Mouse (Mus musculus): ENCODE data around the gene Igfals. TPM values are rescaled to one million over a fixed set of nuclear protein-coding genes. Genes with fewer than 3 reads are reported as not detected.

Igfals gene
- polyA plus RNA-seq, 1 experiment from 2014 or later = 4.8 TPM

- no peak overlapping the region for H3K27ac ChIP-seq (ENCODE audit: low read length)
- DNase-seq (ENCODE audit: low spot score) (no peak), ATAC-seq (no peak)
- peaks cover 16% of the 10 kb centered on the region for H3K36me3 ChIP-seq (ENCODE audit: insufficient read depth, low read length)
- peaks cover 20% of the 10 kb centered on the region for H3K4me1 ChIP-seq (ENCODE audit: insufficient read depth, low read depth, low read length)
- H3K9ac ChIP-seq (replicated peaks; ENCODE audit: low read depth) = no peak overlapping the region
- no peak for TF ChIP-seq EP300 (IDR thresholded peaks at IDR 0.05)
- TF ChIP-seq CTCF (IDR thresholded peaks at IDR 0.05) = no peak
- no peaks in the 10 kb centered on the region for H3K9me3 ChIP-seq (ENCODE audit: low read length)
- no peak overlapping the region for H3K4me3 ChIP-seq (ENCODE audit: low read depth, low read length)
- no peaks in the 10 kb centered on the region for H3K27me3 ChIP-seq (replicated peaks; ENCODE audit: insufficient read depth, low read length)
- no peak overlapping the region for H3K4me2 ChIP-seq (replicated peaks; ENCODE audit: low read depth, low read length)
- 94% methylated on average over 3 of the region's 3 CpGs for WGBS
Observed at GRCm38 (mm10) chr17:24888862-24889261, 23.1 kb downstream of the Igfals start.

GRCm38 (mm10) chr17:24890151-24891092 lies 24.6 kb downstream of the Igfals start:
- Histone ChIP-seq H3K4me2 (replicated peaks; ENCODE audit: low read depth, low read length) (no peak overlapping the region), H3K27me3 (replicated peaks; ENCODE audit: insufficient read depth, low read length) (no peaks in the 10 kb centered on the region), H3K9me3 (ENCODE audit: low read length) (no peaks in the 10 kb centered on the region), H3K27ac (ENCODE audit: low read length) (no peak overlapping the region), H3K4me3 (ENCODE audit: low read depth, low read length) (no peak overlapping the region), H3K9ac (replicated peaks; ENCODE audit: low read depth) (no peak overlapping the region), H3K4me1 (ENCODE audit: insufficient read depth, low read depth, low read length) (peaks cover 21% of the 10 kb centered on the region), H3K36me3 (ENCODE audit: insufficient read depth, low read length) (peaks cover 15% of the 10 kb centered on the region)
- TF ChIP-seq CTCF (IDR thresholded peaks at IDR 0.05) (no peak), EP300 (IDR thresholded peaks at IDR 0.05) (no peak)
- 83% methylated on average over 19 of the region's 19 CpGs for WGBS
- DNase-seq (ENCODE audit: low spot score) = no peak
- ATAC-seq = no peak

DNA sequence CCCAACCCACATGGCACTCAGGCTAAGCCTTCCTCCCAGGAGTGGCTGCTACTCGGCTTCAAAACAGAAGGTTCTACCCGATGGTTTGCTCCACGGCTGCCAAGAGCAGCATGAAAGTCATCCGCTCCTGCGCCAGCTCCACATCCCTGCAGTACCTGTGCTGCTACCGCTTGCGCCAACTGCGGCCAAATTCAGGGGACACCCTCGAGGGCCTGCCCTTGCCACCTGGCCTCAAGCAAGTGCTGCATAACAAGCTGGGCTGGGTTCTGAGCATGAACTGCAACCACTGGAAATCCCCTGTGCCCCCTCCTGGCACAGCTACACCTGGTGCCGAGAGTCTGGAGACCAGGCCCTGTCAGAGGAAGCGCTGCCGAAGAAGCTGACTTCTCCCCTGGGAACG lies 25.5 kb downstream of the Igfals start:
- 81% methylated on average over 12 of the region's 13 CpGs for WGBS
- Histone ChIP-seq H3K9ac (replicated peaks; ENCODE audit: low read depth) (no peak overlapping the region), H3K4me2 (replicated peaks; ENCODE audit: low read depth, low read length) (no peak overlapping the region), H3K9me3 (ENCODE audit: low read length) (no peaks in the 10 kb centered on the region), H3K27ac (ENCODE audit: low read length) (no peak overlapping the region), H3K4me1 (ENCODE audit: insufficient read depth, low read depth, low read length) (peaks cover 16% of the 10 kb centered on the region), H3K36me3 (ENCODE audit: insufficient read depth, low read length) (peaks cover 15% of the 10 kb centered on the region), H3K4me3 (ENCODE audit: low read depth, low read length) (no peak overlapping the region), H3K27me3 (replicated peaks; ENCODE audit: insufficient read depth, low read length) (no peaks in the 10 kb centered on the region)
- TF ChIP-seq CTCF (IDR thresholded peaks at IDR 0.05) = no peak
- no peak for TF ChIP-seq EP300 (IDR thresholded peaks at IDR 0.05)
- ATAC-seq = no peak
- DNase-seq (ENCODE audit: low spot score) = no peak

DNA sequence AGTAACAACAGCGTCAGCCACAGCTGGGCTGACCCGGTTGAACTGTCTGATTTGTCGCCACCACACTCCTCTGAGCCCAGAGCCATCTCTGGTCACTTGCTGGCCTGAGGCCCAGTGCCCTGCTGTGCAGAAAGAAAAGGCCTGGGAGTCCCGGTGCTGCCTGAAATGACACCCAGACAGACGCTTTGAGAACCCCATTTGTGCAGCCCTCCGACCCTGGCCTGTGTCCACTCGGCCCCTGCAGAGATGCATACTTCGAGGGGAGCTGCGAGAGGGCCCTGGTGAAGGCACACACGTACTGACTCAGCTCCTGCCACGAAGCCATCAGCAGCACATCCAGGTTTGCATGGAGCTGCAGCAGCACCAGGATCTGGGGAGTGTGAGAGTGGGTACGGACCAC lies 27.0 kb downstream of the Igfals start:
- Histone ChIP-seq H3K4me2 (replicated peaks; ENCODE audit: low read depth, low read length) (no peak overlapping the region), H3K27me3 (replicated peaks; ENCODE audit: insufficient read depth, low read length) (no peaks in the 10 kb centered on the region), H3K36me3 (ENCODE audit: insufficient read depth, low read length) (peaks cover 15% of the 10 kb centered on the region), H3K4me3 (ENCODE audit: low read depth, low read length) (no peak overlapping the region), H3K9me3 (ENCODE audit: low read length) (no peaks in the 10 kb centered on the region), H3K27ac (ENCODE audit: low read length) (no peak overlapping the region), H3K4me1 (ENCODE audit: insufficient read depth, low read depth, low read length) (peaks cover 9% of the 10 kb centered on the region), H3K9ac (replicated peaks; ENCODE audit: low read depth) (no peak overlapping the region)
- TF ChIP-seq CTCF (IDR thresholded peaks at IDR 0.05) = no peak
- TF ChIP-seq EP300 (IDR thresholded peaks at IDR 0.05) = no peak
- 91% methylated on average over 12 of the region's 12 CpGs for WGBS
- no peak for DNase-seq (ENCODE audit: low spot score)
- no peak for ATAC-seq

- Histone ChIP-seq H3K27ac (ENCODE audit: low read length) (no peak overlapping the region), H3K9ac (replicated peaks; ENCODE audit: low read depth) (no peak overlapping the region), H3K27me3 (replicated peaks; ENCODE audit: insufficient read depth, low read length) (no peaks in the 10 kb centered on the region), H3K9me3 (ENCODE audit: low read length) (no peaks in the 10 kb centered on the region), H3K4me2 (replicated peaks; ENCODE audit: low read depth, low read length) (no peak overlapping the region), H3K4me1 (ENCODE audit: insufficient read depth, low read depth, low read length) (peaks cover 4% of the 10 kb centered on the region; the same call in 1 of the 2 replicates), H3K36me3 (ENCODE audit: insufficient read depth, low read length) (peaks cover 15% of the 10 kb centered on the region), H3K4me3 (ENCODE audit: low read depth, low read length) (no peak overlapping the region)
- TF ChIP-seq CTCF (IDR thresholded peaks at IDR 0.05) = no peak
- no peak for TF ChIP-seq EP300 (IDR thresholded peaks at IDR 0.05)
- 96% methylated on average over 2 of the region's 2 CpGs for WGBS
- no peak for ATAC-seq
- no peak for DNase-seq (ENCODE audit: low spot score)
Observed at GRCm38 (mm10) chr17:24893276-24893675, 27.5 kb downstream of the Igfals start.

DNA sequence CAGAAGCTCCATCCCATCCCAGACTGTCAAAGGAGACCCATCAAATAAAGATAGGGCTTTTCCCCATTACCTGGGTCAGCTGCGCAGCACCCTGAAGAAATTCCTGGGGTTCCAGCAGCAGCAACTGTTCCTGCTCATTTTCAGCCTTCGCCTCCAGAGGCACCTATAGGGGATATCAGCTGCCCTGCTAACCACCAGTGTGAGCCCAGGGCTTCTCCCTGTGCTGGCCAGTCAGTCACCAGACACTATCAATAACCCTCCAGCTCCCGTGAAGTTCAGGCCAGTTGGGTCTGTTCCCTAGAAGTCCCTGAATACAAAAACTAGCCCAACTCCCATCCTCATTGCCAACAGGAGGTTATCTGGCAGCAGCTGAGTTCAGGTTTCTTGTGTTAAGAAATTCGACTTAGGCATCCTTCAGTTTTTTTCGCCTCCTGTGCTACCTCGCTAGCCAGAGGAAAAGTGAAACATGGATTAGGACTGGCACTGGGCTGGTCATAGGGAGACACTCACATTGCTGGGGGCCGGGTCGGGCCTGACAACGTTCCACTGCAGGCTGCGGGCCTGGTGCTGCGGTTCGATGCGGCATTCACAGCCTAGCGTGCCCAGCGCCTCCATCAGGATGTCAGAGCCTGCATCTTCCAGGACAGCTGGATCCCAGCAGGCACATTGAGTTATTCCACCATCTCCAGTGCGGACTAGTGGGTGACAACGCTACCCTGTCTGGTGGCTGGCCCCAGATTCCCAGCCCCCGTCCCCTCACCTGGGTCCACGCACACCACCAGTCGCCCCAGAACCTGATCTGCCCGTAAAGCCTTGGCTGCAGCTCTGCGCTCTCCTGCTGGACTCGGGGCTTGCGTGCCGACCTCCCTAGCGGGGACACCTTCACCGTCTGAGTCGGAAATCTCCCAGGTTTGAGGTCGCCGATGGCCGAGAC lies 28.5 kb downstream of the Igfals start:
- Histone ChIP-seq H3K36me3 (ENCODE audit: insufficient read depth, low read length) (peaks cover 19% of the 10 kb centered on the region), H3K9ac (replicated peaks; ENCODE audit: low read depth) (peak overlapping the region; percentile 88), H3K4me2 (replicated peaks; ENCODE audit: low read depth, low read length) (peak overlapping the region; percentile 70), H3K27me3 (replicated peaks; ENCODE audit: insufficient read depth, low read length) (no peaks in the 10 kb centered on the region), H3K4me1 (ENCODE audit: insufficient read depth, low read depth, low read length) (peaks cover 4% of the 10 kb centered on the region; the same call in 1 of the 2 replicates), H3K4me3 (ENCODE audit: low read depth, low read length) (peak overlapping the region; percentile 72), H3K9me3 (ENCODE audit: low read length) (no peaks in the 10 kb centered on the region), H3K27ac (ENCODE audit: low read length) (peak overlapping the region; percentile 81)
- TF ChIP-seq EP300 (IDR thresholded peaks at IDR 0.05) (no peak), CTCF (IDR thresholded peaks at IDR 0.05) (no peak)
- 9% methylated on average over 31 of the region's 31 CpGs for WGBS
- DNase-seq (ENCODE audit: low spot score) = no peak
- peak; percentile 7; the same call in 1 of the 2 replicates for ATAC-seq
